Mouse (Mus musculus): ENCODE data around the gene Olfr329-ps.

The Olfr329-ps gene

DNA sequence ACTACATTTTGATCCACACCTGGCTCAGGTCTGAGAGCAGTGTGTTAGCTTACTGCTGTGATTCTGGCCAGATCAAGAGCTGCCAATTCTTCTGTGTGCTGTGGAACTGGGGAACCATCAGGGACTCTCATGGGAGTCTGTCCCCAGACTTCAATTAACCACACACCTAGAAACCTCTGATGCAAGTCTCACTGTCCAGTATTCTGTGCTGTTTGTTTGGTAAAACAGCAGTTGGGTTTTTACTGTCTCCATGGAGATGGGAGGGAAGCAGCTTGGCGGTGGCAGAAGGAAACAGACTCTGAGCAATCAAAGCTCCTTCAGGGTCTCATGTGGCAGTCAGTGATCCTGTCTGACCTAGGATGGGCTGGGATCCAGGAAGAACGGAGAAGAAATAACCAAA lies 53.8 kb downstream of the Olfr329-ps start, which contains the start of gene Olfr332:
TSS of gene Olfr332 (minus strand) at position 101 of the 400 bp plus-strand sequence.
- Histone ChIP-seq H3K27me3 (ENCODE audit: control insufficient read depth, insufficient read depth, low read length, poor library complexity, severe bottlenecking) (no peaks in the 10 kb centered on the region), H3K36me3 (ENCODE audit: control insufficient read depth, insufficient read depth, low read length, poor library complexity, severe bottlenecking) (no peaks in the 10 kb centered on the region)
- DNase-seq (ENCODE audit: low read depth, low spot score), result no peak
